Mouse (Mus musculus): ENCODE results near the gene Gm28042.

- TF ChIP-seq CTCF (IDR thresholded peaks at IDR 0.05; ENCODE audit: borderline replicate concordance, insufficient read depth, low read length) = no peak
- TF ChIP-seq POLR2A (IDR thresholded peaks at IDR 0.05; ENCODE audit: low read depth, low read length) = no peak
These were observed 26.3 kb upstream of the Gm28042 start for GRCm38 (mm10) chr2:120000882-120001584.

All from embryonic fibroblast, embryonic 13.5 days (primary cell).